ENCODE assay signal across 17 mouse cellular contexts in the genomic region with DNA sequence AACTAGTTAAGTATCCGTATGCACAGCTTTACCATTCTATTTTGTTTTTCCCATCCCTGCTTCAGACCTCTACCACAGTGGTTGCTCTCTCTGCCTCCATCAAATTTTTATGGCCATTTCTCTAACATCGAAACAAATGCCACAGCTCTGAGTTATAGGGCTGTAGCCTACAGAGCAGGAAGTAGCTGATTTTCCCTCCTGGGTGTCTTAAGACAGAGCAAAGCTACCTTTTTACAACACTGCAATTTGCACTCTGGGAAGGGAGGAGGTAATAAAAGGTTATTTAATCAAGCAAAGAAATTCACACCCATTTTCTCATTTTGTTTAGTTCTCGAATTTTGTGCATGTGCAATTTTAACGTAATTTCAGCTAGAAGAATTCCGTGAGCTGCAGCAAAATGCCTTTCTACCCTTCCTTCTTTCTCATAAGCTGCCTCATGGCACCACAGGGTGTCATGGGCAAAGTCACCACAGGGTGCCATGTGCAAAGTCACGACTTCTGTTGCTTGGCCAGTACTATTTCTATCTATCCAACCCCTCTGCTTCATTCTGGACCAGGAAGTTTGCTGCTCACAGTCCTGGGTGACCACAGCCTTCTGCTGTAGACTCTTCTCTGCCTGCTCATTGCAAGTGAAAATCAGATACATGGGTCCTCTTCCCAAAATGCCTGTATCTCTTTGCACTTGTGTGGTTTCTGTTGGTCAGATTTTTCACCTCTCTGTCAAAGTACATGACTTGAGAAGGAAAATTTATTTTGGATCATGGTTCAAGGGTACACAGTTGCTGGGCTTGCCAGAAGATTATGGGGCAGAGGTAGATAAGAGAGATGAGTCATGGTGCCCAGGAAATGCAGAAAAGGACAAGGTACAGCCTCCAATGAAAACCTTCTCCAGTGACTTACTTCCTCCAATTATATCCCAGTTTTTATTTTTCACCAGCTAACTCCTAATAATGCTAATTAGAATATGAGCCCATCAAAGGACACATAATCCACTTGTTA.
"Had no signal": no experiment of that assay in that cellular context is flagged by ENCODE, and none has a peak within 500 bp of the region (broad histone marks: within the 10 kb centered on the region; RNA-seq: fewer than 3 reads in every experiment).

No protein-coding gene starts in this region.

- DNase-seq: kidney, adult 11 months; kidney, postnatal 10 days; kidney, postnatal 4 days; liver; lung, embryonic 14.5 days; lung, postnatal 10 days; right cerebral cortex, postnatal 14 days; thymus, adult 18-20 months; thymus, postnatal 14 days had no signal

- H3K9ac ChIP-seq: liver, embryonic 14.5 days; lung, embryonic 14.5 days; midbrain, embryonic 15.5 days; neural tube, embryonic 13.5 days had no signal

- H3K4me1 ChIP-seq: megakaryocyte, embryonic 14.5 days had no signal

- ATAC-seq: midbrain, embryonic 15.5 days had no signal

- H3K27ac ChIP-seq: layer of hippocampus, adult 2 months; liver, embryonic 14.5 days; macrophage; midbrain, embryonic 15.5 days; neural tube, embryonic 13.5 days; stomach, postnatal 0 days had no signal

- H3K4me2 ChIP-seq: lung, embryonic 14.5 days; midbrain, embryonic 11.5 days; midbrain, embryonic 15.5 days; neural tube, embryonic 13.5 days had no signal

- H3K4me3 ChIP-seq: layer of hippocampus, adult 2 months; megakaryocyte, embryonic 14.5 days; midbrain, embryonic 15.5 days; neural tube, embryonic 13.5 days had no signal

- H3K36me3 ChIP-seq: midbrain, embryonic 15.5 days; neural tube, embryonic 13.5 days had no signal

- H3K27me3 ChIP-seq: megakaryocyte, embryonic 14.5 days; midbrain, embryonic 15.5 days; neural tube, embryonic 13.5 days had no signal

- H3K9me3 ChIP-seq: midbrain, embryonic 15.5 days; neural tube, embryonic 13.5 days had no signal
